Mouse (Mus musculus): ENCODE results near the gene Cd24a.

The Cd24a gene

DNA sequence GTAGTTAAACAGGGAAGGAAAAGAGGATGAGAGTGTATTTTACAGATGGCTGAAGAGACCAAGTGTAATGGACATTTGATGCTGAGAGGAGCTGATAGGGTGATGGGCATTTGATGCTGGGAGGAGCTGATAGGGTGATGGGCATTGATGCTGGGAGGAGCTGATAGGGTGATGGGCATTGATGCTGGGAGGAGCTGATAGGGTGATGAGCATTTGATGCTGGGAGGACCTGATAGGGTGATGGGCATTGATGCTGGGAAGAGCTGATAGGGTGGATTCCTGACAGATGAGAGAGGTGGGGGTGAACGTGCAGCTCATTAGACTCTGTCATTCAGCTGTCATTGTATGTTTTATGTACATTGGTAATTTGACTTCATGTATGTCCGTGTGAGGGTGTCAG is 47.5 kb downstream of the Cd24a start:
- DNase-seq (ENCODE audit: low spot score in 2 of 2), result no peak

GRCm38 (mm10) chr10:43629216-43629615 is 51.1 kb downstream of the Cd24a start:
- no peak for DNase-seq (ENCODE audit: low spot score in 2 of 2)

- DNase-seq (ENCODE audit: low spot score in 2 of 2), result no peak
These were observed 51.8 kb downstream of the Cd24a start for GRCm38 (mm10) chr10:43629857-43630256.

DNA sequence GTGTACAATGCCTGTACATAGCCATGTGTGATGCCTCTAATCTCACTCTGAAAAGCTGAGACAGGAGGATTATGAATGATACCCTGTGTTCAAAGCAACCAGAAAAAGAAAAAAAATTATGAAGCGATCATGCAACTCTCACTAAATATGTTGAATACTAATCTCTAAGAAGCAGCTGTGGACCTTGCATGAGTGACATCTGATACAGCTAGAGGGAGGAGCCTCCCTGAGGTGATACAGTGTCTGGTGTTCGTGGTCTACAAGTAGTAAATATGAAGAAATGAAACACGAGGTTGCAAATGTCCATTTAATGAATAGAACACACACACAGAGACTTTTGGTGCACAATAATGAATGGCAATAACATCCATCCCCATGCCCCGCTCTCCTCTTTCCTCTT is 52.5 kb downstream of the Cd24a start:
- DNase-seq (ENCODE audit: low spot score in 2 of 2), result no peak

- DNase-seq (ENCODE audit: low spot score in 2 of 2), result no peak
These were observed 53.0 kb downstream of the Cd24a start for GRCm38 (mm10) chr10:43631049-43631448.

GRCm38 (mm10) chr10:43631639-43632354 is 53.7 kb downstream of the Cd24a start:
- no peak for DNase-seq (ENCODE audit: low spot score in 2 of 2)

DNA sequence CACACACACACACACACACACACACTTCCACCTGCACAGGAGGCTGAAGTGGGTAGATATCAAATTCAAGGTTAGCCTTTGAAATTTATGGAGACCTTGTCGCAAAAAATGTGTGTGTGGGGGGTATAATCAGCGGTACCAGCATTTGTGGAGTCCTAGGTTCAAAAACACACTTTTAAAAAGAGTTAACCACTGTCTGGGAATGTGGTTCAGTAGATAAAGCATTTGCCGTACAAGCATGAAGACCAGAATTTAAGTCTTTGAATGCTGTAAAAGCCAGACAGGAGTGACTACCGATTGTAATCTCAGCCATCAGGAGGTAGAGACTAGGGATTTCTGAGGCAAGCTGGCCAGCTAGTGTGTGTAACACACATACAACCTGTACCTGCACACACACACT is 55.0 kb downstream of the Cd24a start:
- no peak for DNase-seq (ENCODE audit: low spot score in 2 of 2)
